Mouse (Mus musculus): Measurements from ENCODE around the gene Csmd2. TPM values are rescaled to one million over a fixed set of nuclear protein-coding genes. Genes with fewer than 3 reads are reported as not detected.

The Csmd2 gene
- polyA plus RNA-seq, 1 experiment from 2014 or later, result 0.03 TPM

- Histone ChIP-seq H3K27ac (ENCODE audit: low read depth, low read length) (no peak overlapping the region), H3K9ac (ENCODE audit: low read depth, low read length) (no peak overlapping the region), H3K4me3 (ENCODE audit: low read depth, low read length) (no peak overlapping the region), H3K9me3 (ENCODE audit: control insufficient read depth, low read length) (no peaks in the 10 kb centered on the region), H3K27me3 (replicated peaks; ENCODE audit: control insufficient read depth, insufficient read depth, low read length) (no peaks in the 10 kb centered on the region), H3K36me3 (ENCODE audit: control insufficient read depth, insufficient read depth, low read length) (no peaks in the 10 kb centered on the region), H3K4me1 (replicated peaks; ENCODE audit: control insufficient read depth, insufficient read depth, low read length) (no peaks in the 10 kb centered on the region), H3K4me2 (no peak overlapping the region)
- ATAC-seq (replicated peaks; ENCODE audit: low FRiP score) (no peak), DNase-seq (ENCODE audit: low spot score) (no peak)
- 78% methylated on average over 6 of the region's 6 CpGs for WGBS
These were observed 339.8 kb downstream of the Csmd2 start for GRCm38 (mm10) chr4:128327421-128327820.

- Histone ChIP-seq H3K9me3 (ENCODE audit: control insufficient read depth, low read length) (no peaks in the 10 kb centered on the region), H3K4me1 (replicated peaks; ENCODE audit: control insufficient read depth, insufficient read depth, low read length) (no peaks in the 10 kb centered on the region), H3K4me3 (ENCODE audit: low read depth, low read length) (no peak overlapping the region), H3K4me2 (no peak overlapping the region), H3K27me3 (replicated peaks; ENCODE audit: control insufficient read depth, insufficient read depth, low read length) (no peaks in the 10 kb centered on the region), H3K27ac (ENCODE audit: low read depth, low read length) (no peak overlapping the region), H3K36me3 (ENCODE audit: control insufficient read depth, insufficient read depth, low read length) (no peaks in the 10 kb centered on the region), H3K9ac (ENCODE audit: low read depth, low read length) (no peak overlapping the region)
- 75% methylated on average over 9 of the region's 9 CpGs for WGBS
- no peak for DNase-seq (ENCODE audit: low spot score)
- no peak for ATAC-seq (replicated peaks; ENCODE audit: low FRiP score)
These were observed 342.9 kb downstream of the Csmd2 start for GRCm38 (mm10) chr4:128330519-128330918.

- DNase-seq (ENCODE audit: low spot score) (no peak), ATAC-seq (replicated peaks; ENCODE audit: low FRiP score) (no peak)
- no peak overlapping the region for H3K4me2 ChIP-seq
- no peaks in the 10 kb centered on the region for H3K9me3 ChIP-seq (ENCODE audit: control insufficient read depth, low read length)
- no peak overlapping the region for H3K4me3 ChIP-seq (ENCODE audit: low read depth, low read length)
- 77% methylated on average over 7 of the region's 7 CpGs for WGBS
- no peaks in the 10 kb centered on the region for H3K36me3 ChIP-seq (ENCODE audit: control insufficient read depth, insufficient read depth, low read length)
- no peaks in the 10 kb centered on the region for H3K4me1 ChIP-seq (replicated peaks; ENCODE audit: control insufficient read depth, insufficient read depth, low read length)
- no peak overlapping the region for H3K27ac ChIP-seq (ENCODE audit: low read depth, low read length)
- no peaks in the 10 kb centered on the region for H3K27me3 ChIP-seq (replicated peaks; ENCODE audit: control insufficient read depth, insufficient read depth, low read length)
- no peak overlapping the region for H3K9ac ChIP-seq (ENCODE audit: low read depth, low read length)
These were observed 352.8 kb downstream of the Csmd2 start for GRCm38 (mm10) chr4:128340457-128340856.

GRCm38 (mm10) chr4:128341315-128341714, 353.7 kb downstream of the Csmd2 start:
- no peak for DNase-seq (ENCODE audit: low spot score)
- no peaks in the 10 kb centered on the region for H3K4me1 ChIP-seq (replicated peaks; ENCODE audit: control insufficient read depth, insufficient read depth, low read length)
- no peaks in the 10 kb centered on the region for H3K9me3 ChIP-seq (ENCODE audit: control insufficient read depth, low read length)
- no peak overlapping the region for H3K4me3 ChIP-seq (ENCODE audit: low read depth, low read length)
- H3K27ac ChIP-seq (ENCODE audit: low read depth, low read length), result no peak overlapping the region
- no peaks in the 10 kb centered on the region for H3K36me3 ChIP-seq (ENCODE audit: control insufficient read depth, insufficient read depth, low read length)
- no peak overlapping the region for H3K9ac ChIP-seq (ENCODE audit: low read depth, low read length)
- 55% methylated on average over 7 of the region's 7 CpGs for WGBS
- no peak overlapping the region for H3K4me2 ChIP-seq
- no peak for ATAC-seq (replicated peaks; ENCODE audit: low FRiP score)
- H3K27me3 ChIP-seq (replicated peaks; ENCODE audit: control insufficient read depth, insufficient read depth, low read length), result no peaks in the 10 kb centered on the region

- Histone ChIP-seq H3K9ac (ENCODE audit: low read depth, low read length) (no peak overlapping the region), H3K9me3 (ENCODE audit: control insufficient read depth, low read length) (no peaks in the 10 kb centered on the region), H3K27ac (ENCODE audit: low read depth, low read length) (no peak overlapping the region), H3K4me2 (no peak overlapping the region), H3K27me3 (replicated peaks; ENCODE audit: control insufficient read depth, insufficient read depth, low read length) (no peaks in the 10 kb centered on the region), H3K36me3 (ENCODE audit: control insufficient read depth, insufficient read depth, low read length) (no peaks in the 10 kb centered on the region), H3K4me1 (replicated peaks; ENCODE audit: control insufficient read depth, insufficient read depth, low read length) (no peaks in the 10 kb centered on the region), H3K4me3 (ENCODE audit: low read depth, low read length) (no peak overlapping the region)
- ATAC-seq (replicated peaks; ENCODE audit: low FRiP score) (no peak), DNase-seq (ENCODE audit: low spot score) (no peak)
- WGBS, result 29% methylated on average over 1 of the region's 1 CpGs
These were observed 354.6 kb downstream of the Csmd2 start for GRCm38 (mm10) chr4:128342208-128342607.

- no peaks in the 10 kb centered on the region for H3K4me1 ChIP-seq (replicated peaks; ENCODE audit: control insufficient read depth, insufficient read depth, low read length)
- H3K4me3 ChIP-seq (ENCODE audit: low read depth, low read length), result no peak overlapping the region
- no peaks in the 10 kb centered on the region for H3K27me3 ChIP-seq (replicated peaks; ENCODE audit: control insufficient read depth, insufficient read depth, low read length)
- no peak for ATAC-seq (replicated peaks; ENCODE audit: low FRiP score)
- no peak overlapping the region for H3K4me2 ChIP-seq
- no peak for DNase-seq (ENCODE audit: low spot score)
- no peak overlapping the region for H3K27ac ChIP-seq (ENCODE audit: low read depth, low read length)
- WGBS, result 84% methylated on average over 11 of the region's 11 CpGs
- H3K9ac ChIP-seq (ENCODE audit: low read depth, low read length), result no peak overlapping the region
- H3K9me3 ChIP-seq (ENCODE audit: control insufficient read depth, low read length), result no peaks in the 10 kb centered on the region
- H3K36me3 ChIP-seq (ENCODE audit: control insufficient read depth, insufficient read depth, low read length), result no peaks in the 10 kb centered on the region
These were observed 371.1 kb downstream of the Csmd2 start for GRCm38 (mm10) chr4:128358751-128359150.

GRCm38 (mm10) chr4:128365851-128366250, 378.2 kb downstream of the Csmd2 start:
- no peak for DNase-seq (ENCODE audit: low spot score)

GRCm38 (mm10) chr4:128368088-128368487, 380.4 kb downstream of the Csmd2 start:
- no peak overlapping the region for H3K9ac ChIP-seq (ENCODE audit: low read depth, low read length)
- no peak for DNase-seq (ENCODE audit: low spot score)
- ATAC-seq (replicated peaks; ENCODE audit: low FRiP score), result no peak
- H3K27ac ChIP-seq (ENCODE audit: low read depth, low read length), result no peak overlapping the region
- H3K4me2 ChIP-seq, result no peak overlapping the region
- no peaks in the 10 kb centered on the region for H3K4me1 ChIP-seq (replicated peaks; ENCODE audit: control insufficient read depth, insufficient read depth, low read length)
- 91% methylated on average over 6 of the region's 6 CpGs for WGBS
- no peaks in the 10 kb centered on the region for H3K36me3 ChIP-seq (ENCODE audit: control insufficient read depth, insufficient read depth, low read length)
- no peak overlapping the region for H3K4me3 ChIP-seq (ENCODE audit: low read depth, low read length)
- H3K9me3 ChIP-seq (ENCODE audit: control insufficient read depth, low read length), result no peaks in the 10 kb centered on the region
- no peaks in the 10 kb centered on the region for H3K27me3 ChIP-seq (replicated peaks; ENCODE audit: control insufficient read depth, insufficient read depth, low read length)

More at GRCm38 (mm10) chr4:128365851-128366250, 378.2 kb downstream of the Csmd2 start:
- ATAC-seq (replicated peaks; ENCODE audit: low FRiP score), result no peak
- no peaks in the 10 kb centered on the region for H3K4me1 ChIP-seq (replicated peaks; ENCODE audit: control insufficient read depth, insufficient read depth, low read length)
- H3K9ac ChIP-seq (ENCODE audit: low read depth, low read length), result no peak overlapping the region
- no peak overlapping the region for H3K27ac ChIP-seq (ENCODE audit: low read depth, low read length)
- H3K9me3 ChIP-seq (ENCODE audit: control insufficient read depth, low read length), result no peaks in the 10 kb centered on the region
- no peak overlapping the region for H3K4me3 ChIP-seq (ENCODE audit: low read depth, low read length)
- no peak overlapping the region for H3K4me2 ChIP-seq
- H3K36me3 ChIP-seq (ENCODE audit: control insufficient read depth, insufficient read depth, low read length), result no peaks in the 10 kb centered on the region
- WGBS, result 69% methylated on average over 4 of the region's 4 CpGs
- H3K27me3 ChIP-seq (replicated peaks; ENCODE audit: control insufficient read depth, insufficient read depth, low read length), result no peaks in the 10 kb centered on the region

GRCm38 (mm10) chr4:128371766-128372165, 384.1 kb downstream of the Csmd2 start:
- Histone ChIP-seq H3K36me3 (ENCODE audit: control insufficient read depth, insufficient read depth, low read length) (no peaks in the 10 kb centered on the region), H3K9ac (ENCODE audit: low read depth, low read length) (no peak overlapping the region), H3K4me2 (no peak overlapping the region), H3K4me3 (ENCODE audit: low read depth, low read length) (no peak overlapping the region), H3K4me1 (replicated peaks; ENCODE audit: control insufficient read depth, insufficient read depth, low read length) (no peaks in the 10 kb centered on the region), H3K9me3 (ENCODE audit: control insufficient read depth, low read length) (no peaks in the 10 kb centered on the region), H3K27ac (ENCODE audit: low read depth, low read length) (no peak overlapping the region), H3K27me3 (replicated peaks; ENCODE audit: control insufficient read depth, insufficient read depth, low read length) (no peaks in the 10 kb centered on the region)
- DNase-seq (ENCODE audit: low spot score) (no peak), ATAC-seq (replicated peaks; ENCODE audit: low FRiP score) (no peak)
- 73% methylated on average over 6 of the region's 6 CpGs for WGBS

Data from liver, embryonic 11.5 days (tissue).